In genomic region chr11:60277164-60277740, GRCm38 (mm10) we compare ENCODE assay signal across 13 mouse cellular contexts. TPM values are rescaled to one million over a fixed set of nuclear protein-coding genes. Genes with fewer than 3 reads are reported as not detected.
DNase-seq lines count a peak whose midpoint lies in the region; ATAC-seq lines count a peak whose summit lies in the region.
"Had no signal": no experiment of that assay in that cellular context is flagged by ENCODE, and none has a peak within 500 bp of the region (broad histone marks: within the 10 kb centered on the region; RNA-seq: fewer than 3 reads in every experiment).

No protein-coding gene starts in this region.

- peaks cover 19% of the 10 kb centered on the region for H3K36me3 ChIP-seq in heart, embryonic 13.5 days
- H3K36me3 ChIP-seq in midbrain, embryonic 13.5 days = peaks cover 6% of the 10 kb centered on the region; the same call in 1 of the 2 replicates
- no peaks in the 10 kb centered on the region for H3K36me3 ChIP-seq in midbrain, embryonic 11.5 days (ENCODE audit: control insufficient read depth, insufficient read depth, low read length)
- H3K36me3 ChIP-seq in intestine, embryonic 15.5 days = no peaks in the 10 kb centered on the region; the same call in 1 of the 2 replicates
- H3K36me3 ChIP-seq: lung, embryonic 15.5 days had no signal

- H3K9ac ChIP-seq in heart, embryonic 13.5 days = peak overlapping the region; percentile 28; the same call in 1 of the 2 replicates
- peak overlapping the region; percentile 32; the same call in 1 of the 2 replicates for H3K9ac ChIP-seq in midbrain, embryonic 13.5 days (replicated peaks)
- no peak overlapping the region for H3K9ac ChIP-seq in midbrain, embryonic 11.5 days (ENCODE audit: low read length)
- no peak overlapping the region for H3K9ac ChIP-seq in intestine, embryonic 15.5 days
- H3K9ac ChIP-seq: kidney, embryonic 15.5 days; lung, embryonic 15.5 days had no signal

- H3K27ac ChIP-seq in heart, embryonic 13.5 days (replicated peaks) = peak overlapping the region; percentile 67
- peak overlapping the region; percentile 77 for H3K27ac ChIP-seq in midbrain, embryonic 13.5 days
- H3K27ac ChIP-seq in midbrain, embryonic 11.5 days (ENCODE audit: low read depth, low read length) = no peak overlapping the region
- peak overlapping the region; percentile 33; the same call in 1 of the 2 replicates for H3K27ac ChIP-seq in intestine, embryonic 15.5 days
- H3K27ac ChIP-seq: kidney, embryonic 15.5 days; lung, embryonic 15.5 days had no signal

- DNase-seq in heart, postnatal 36 days = no peak
- no peak for DNase-seq in midbrain, embryonic 11.5 days (ENCODE audit: low spot score, missing footprints)
- no peak for DNase-seq in thymus, adult 18-20 months
- no peak for DNase-seq in adrenal gland, postnatal 10 days
- DNase-seq: adrenal gland, postnatal 14 days; liver; retina, postnatal 1 day had no signal

- no peak overlapping the region for H3K4me3 ChIP-seq in heart, embryonic 13.5 days
- no peak overlapping the region for H3K4me3 ChIP-seq in midbrain, embryonic 13.5 days (replicated peaks)
- no peak overlapping the region for H3K4me3 ChIP-seq in midbrain, embryonic 11.5 days (ENCODE audit: low read depth, low read length)
- no peak overlapping the region for H3K4me3 ChIP-seq in intestine, embryonic 15.5 days (replicated peaks)
- H3K4me3 ChIP-seq: kidney, embryonic 15.5 days; lung, embryonic 15.5 days had no signal

- peaks cover 72% of the 10 kb centered on the region for H3K4me1 ChIP-seq in heart, embryonic 13.5 days
- peaks cover 34% of the 10 kb centered on the region for H3K4me1 ChIP-seq in midbrain, embryonic 13.5 days (replicated peaks)
- no peaks in the 10 kb centered on the region; the same call in 1 of the 2 replicates for H3K4me1 ChIP-seq in midbrain, embryonic 11.5 days (ENCODE audit: control insufficient read depth, insufficient read depth, low read length)
- peaks cover 25% of the 10 kb centered on the region for H3K4me1 ChIP-seq in intestine, embryonic 15.5 days (replicated peaks)

- no peak overlapping the region for H3K4me2 ChIP-seq in heart, embryonic 13.5 days
- no peak overlapping the region for H3K4me2 ChIP-seq in midbrain, embryonic 13.5 days (replicated peaks)
- H3K4me2 ChIP-seq in midbrain, embryonic 11.5 days = no peak overlapping the region
- H3K4me2 ChIP-seq in intestine, embryonic 15.5 days (replicated peaks) = no peak overlapping the region
- H3K4me2 ChIP-seq: kidney, embryonic 15.5 days; lung, embryonic 15.5 days had no signal

- no peaks in the 10 kb centered on the region for H3K27me3 ChIP-seq in heart, embryonic 13.5 days (replicated peaks)
- no peaks in the 10 kb centered on the region for H3K27me3 ChIP-seq in midbrain, embryonic 13.5 days
- H3K27me3 ChIP-seq in midbrain, embryonic 11.5 days (ENCODE audit: control insufficient read depth, insufficient read depth, low read length) = no peaks in the 10 kb centered on the region
- no peaks in the 10 kb centered on the region for H3K27me3 ChIP-seq in intestine, embryonic 15.5 days (replicated peaks)
- H3K27me3 ChIP-seq: kidney, embryonic 15.5 days; lung, embryonic 15.5 days had no signal

- ATAC-seq in heart, embryonic 13.5 days (ENCODE audit: extremely low read depth, insufficient number of reproducible peaks, low FRiP score, low TSS enrichment) = no peak
- ATAC-seq in midbrain, embryonic 13.5 days = peak; percentile 68
- ATAC-seq in midbrain, embryonic 11.5 days (ENCODE audit: low FRiP score) = no peak
- no peak for ATAC-seq in intestine, embryonic 15.5 days

- H3K9me3 ChIP-seq in heart, embryonic 13.5 days = no peaks in the 10 kb centered on the region
- no peaks in the 10 kb centered on the region for H3K9me3 ChIP-seq in midbrain, embryonic 13.5 days
- no peaks in the 10 kb centered on the region for H3K9me3 ChIP-seq in midbrain, embryonic 11.5 days (ENCODE audit: control insufficient read depth, low read length)
- H3K9me3 ChIP-seq in intestine, embryonic 15.5 days = no peaks in the 10 kb centered on the region
- H3K9me3 ChIP-seq: G1E; kidney, embryonic 15.5 days; lung, embryonic 15.5 days had no signal

- WGBS in heart, embryonic 13.5 days = 50% methylated on average over 8 of the region's 8 CpGs
- WGBS in midbrain, embryonic 13.5 days = 58% methylated on average over 8 of the region's 8 CpGs
- 75% methylated on average over 8 of the region's 8 CpGs for WGBS in midbrain, embryonic 11.5 days
- 45% methylated on average over 8 of the region's 8 CpGs for WGBS in intestine, embryonic 15.5 days

- intact Hi-C loops in heart, postnatal 36 days (cut with DNase I) = no loop called here

RNA-seq across cellular contexts. Expression of gene Srebf1, which starts 54.9 kb away (rescaled TPM):
- 34.4 and 41.8 TPM in 2 replicates for polyA plus RNA-seq in heart, embryonic 13.5 days (2015; fragmentation: Nextera tagmentation; extraction: Ambion mirVana)
- total RNA-seq in heart, postnatal 36 days (2021) = 10 to 100 TPM; 28.9 to 39.5 TPM
- 38.5 and 46.0 TPM in 2 replicates for polyA plus RNA-seq in midbrain, embryonic 13.5 days (2015; fragmentation: Nextera tagmentation; extraction: Ambion mirVana)
- 38.3 and 41.1 TPM in 2 replicates for polyA plus RNA-seq in midbrain, embryonic 11.5 days (2014; fragmentation: Nextera tagmentation; extraction: Ambion mirVana)
- polyA plus RNA-seq in intestine, embryonic 15.5 days (2015; fragmentation: Nextera tagmentation; extraction: Ambion mirVana) = 89.5 and 108 TPM in 2 replicates
- 100 to 1,000 TPM; 126 to 185 TPM for total RNA-seq in adrenal gland, postnatal 10 days (2021)

Comparison
In these comparisons a context has a peak if more than half of its experiments do, and no peak if none do; other contexts are left out.
1. H3K9ac ChIP-seq: peak in heart, embryonic 13.5 days (single experiment) and midbrain, embryonic 13.5 days (single experiment); none in midbrain, embryonic 11.5 days (single experiment) and intestine, embryonic 15.5 days (single experiment).